Mouse (Mus musculus): Measurements from ENCODE around the gene Prl3a1.

DNA sequence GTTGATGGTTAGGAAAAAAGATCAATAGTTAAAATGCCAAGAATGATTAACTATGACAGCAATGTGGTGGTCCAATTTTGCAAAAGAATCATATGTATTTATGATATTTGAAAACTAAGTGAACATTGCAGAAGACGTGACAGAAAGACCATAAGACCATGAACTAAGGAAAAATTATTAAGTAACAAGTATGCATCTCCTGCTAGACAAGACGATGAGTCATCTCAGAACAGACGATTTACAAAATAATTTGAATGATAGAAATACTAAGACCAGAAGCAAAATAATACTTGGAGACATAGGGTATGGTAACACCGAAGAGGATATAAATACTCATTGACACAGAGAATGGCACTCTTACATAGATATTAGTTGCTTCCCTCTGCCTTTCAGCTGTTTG lies at the start of gene Prl3a1:
- no peak for TF ChIP-seq CTCF (IDR thresholded peaks at IDR 0.05 in 2 of 3, conservative IDR thresholded peaks at IDR 0.05 in 1 of 3; ENCODE audit: control insufficient read depth in 1 of 3, insufficient read depth in 1 of 3, low read depth in 2 of 3, low read length in 3 of 3, poor library complexity in 1 of 3, severe bottlenecking in 1 of 3)
- no peak for TF ChIP-seq POLR2AphosphoS5 (IDR thresholded peaks at IDR 0.05; ENCODE audit: borderline replicate concordance, low read depth, low read length)
- no peak for TF ChIP-seq USF1 (IDR thresholded peaks at IDR 0.05; ENCODE audit: low read depth, low read length)
- TF ChIP-seq HCFC1 (IDR thresholded peaks at IDR 0.05; ENCODE audit: low read depth, low read length) = no peak
